In the genomic region with DNA sequence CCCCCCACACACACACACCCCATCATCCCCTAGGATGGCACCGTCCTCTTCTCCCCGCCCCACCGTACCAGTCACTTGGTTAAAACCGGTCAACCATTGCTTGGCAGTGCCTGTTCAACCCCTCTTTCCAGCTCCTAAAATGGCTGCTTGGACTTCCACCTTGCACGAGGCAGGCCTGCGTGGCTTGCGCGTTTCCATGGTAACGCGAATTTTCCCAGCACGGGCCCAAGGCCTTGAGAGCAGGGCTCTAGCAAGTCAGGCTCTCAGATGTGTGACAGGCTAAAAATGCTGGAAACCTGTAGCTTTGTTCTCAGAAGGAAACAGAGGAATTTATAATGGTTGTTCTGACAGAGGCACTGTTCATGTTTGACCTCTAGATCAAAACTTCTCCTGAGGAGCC, we compare ENCODE assay signal across 13 mouse cellular contexts. TPM values are rescaled to one million over a fixed set of nuclear protein-coding genes. Genes with fewer than 3 reads are reported as not detected.
DNase-seq lines count a peak whose midpoint lies in the region; ATAC-seq and TF ChIP-seq lines count a peak whose summit lies in the region.
"Not testable (repeated sequence)": the region's sequence is repeated elsewhere in the genome, so short reads cannot be mapped to it uniquely, and the experiment has no call there.
"Had no signal": no experiment of that assay in that cellular context is flagged by ENCODE, and none has a peak within 500 bp of the region (broad histone marks: within the 10 kb centered on the region; RNA-seq: fewer than 3 reads in every experiment).

A gene (minus strand): TSS at position 173 of the 400 bp plus-strand sequence.

- H3K9me3 ChIP-seq in embryonic facial prominence, embryonic 12.5 days = peaks cover 11% of the 10 kb centered on the region; the same call in 1 of the 2 replicates
- H3K9me3 ChIP-seq in heart, embryonic 13.5 days = peaks cover 14% of the 10 kb centered on the region
- not testable (repeated sequence) for H3K9me3 ChIP-seq in hindbrain, embryonic 16.5 days (ENCODE audit: control insufficient read depth, low read length); limb, embryonic 13.5 days; neural tube, embryonic 13.5 days

- not testable (repeated sequence) for ATAC-seq in embryonic facial prominence, embryonic 12.5 days (ENCODE audit: insufficient number of reproducible peaks, insufficient read depth, low FRiP score, low TSS enrichment); heart, embryonic 13.5 days (ENCODE audit: extremely low read depth, insufficient number of reproducible peaks, low FRiP score, low TSS enrichment); limb, embryonic 13.5 days (ENCODE audit: low FRiP score, low read depth); neural tube, embryonic 13.5 days (ENCODE audit: low read depth)
- peak; percentile 70; the same call in 1 of the 2 replicates for ATAC-seq in hindbrain, embryonic 16.5 days

- not testable (repeated sequence) for H3K4me1 ChIP-seq in embryonic facial prominence, embryonic 12.5 days; heart, embryonic 13.5 days; hindbrain, embryonic 16.5 days (ENCODE audit: control insufficient read depth, insufficient read depth, low read depth, low read length); limb, embryonic 13.5 days; neural tube, embryonic 13.5 days (replicated peaks); testis, adult 2 months (ENCODE audit: control insufficient read depth, insufficient read depth, low read length)

- not testable (repeated sequence) for H3K36me3 ChIP-seq in embryonic facial prominence, embryonic 12.5 days; heart, embryonic 13.5 days; hindbrain, embryonic 16.5 days (ENCODE audit: control insufficient read depth, insufficient read depth, low read length); limb, embryonic 13.5 days; neural tube, embryonic 13.5 days; testis, adult 2 months (ENCODE audit: control insufficient read depth, insufficient read depth, low read length)

- WGBS in embryonic facial prominence, embryonic 12.5 days = 57% methylated on average over 11 of the region's 11 CpGs
- 60% methylated on average over 11 of the region's 11 CpGs for WGBS in heart, embryonic 13.5 days
- 60% methylated on average over 11 of the region's 11 CpGs for WGBS in hindbrain, embryonic 16.5 days
- WGBS in limb, embryonic 13.5 days = 62% methylated on average over 11 of the region's 11 CpGs
- whole genome bisulfite sequencing in neural tube, embryonic 13.5 days = 62% methylated on average over 11 of the region's 11 CpGs

- not testable (repeated sequence) for TF ChIP-seq POLR2A in testis, adult 2 months (IDR thresholded peaks at IDR 0.05; ENCODE audit: control insufficient read depth, low read depth, low read length)

- DNase-seq in WW6 (ENCODE audit: low read depth, low spot score) = peak; percentile 29
- peak; percentile 18 for DNase-seq in mesoderm, embryonic 11.5 days (ENCODE audit: low read depth, low spot score)

- not testable (repeated sequence) for H3K9ac ChIP-seq in embryonic facial prominence, embryonic 12.5 days; heart, embryonic 13.5 days; hindbrain, embryonic 16.5 days (ENCODE audit: low read depth, low read length); limb, embryonic 13.5 days; neural tube, embryonic 13.5 days

- not testable (repeated sequence) for H3K4me3 ChIP-seq in embryonic facial prominence, embryonic 12.5 days; hindbrain, embryonic 16.5 days (ENCODE audit: low read length); limb, embryonic 13.5 days; neural tube, embryonic 13.5 days
- H3K4me3 ChIP-seq in heart, embryonic 13.5 days = peak within 1 kb of the TSS; percentile 8; the same call in 1 of the 2 replicates
- H3K4me3 ChIP-seq in testis, adult 2 months (ENCODE audit: control insufficient read depth, low read depth, low read length) = peak within 1 kb of the TSS; percentile 83

- not testable (repeated sequence) for H3K27ac ChIP-seq in embryonic facial prominence, embryonic 12.5 days; heart, embryonic 13.5 days (replicated peaks); hindbrain, embryonic 16.5 days (ENCODE audit: low read depth, low read length); limb, embryonic 13.5 days; neural tube, embryonic 13.5 days (replicated peaks)
- H3K27ac ChIP-seq in testis, adult 2 months (ENCODE audit: control insufficient read depth, insufficient read depth, low read depth, low read length) = peak within 1 kb of the TSS; percentile 63; the same call in 1 of the 2 replicates

- peak within 1 kb of the TSS; percentile 9; the same call in 1 of the 2 replicates for H3K4me2 ChIP-seq in embryonic facial prominence, embryonic 12.5 days (replicated peaks)
- H3K4me2 ChIP-seq in heart, embryonic 13.5 days = peak within 1 kb of the TSS; percentile 16; the same call in 1 of the 2 replicates
- not testable (repeated sequence) for H3K4me2 ChIP-seq in hindbrain, embryonic 16.5 days (ENCODE audit: low read length)
- peak within 1 kb of the TSS; percentile 28; the same call in 1 of the 2 replicates for H3K4me2 ChIP-seq in limb, embryonic 13.5 days (replicated peaks)
- 0 out of 2 replicates have a peak within 1 kb of the TSS, but pooled peaks have one; percentile 11 for H3K4me2 ChIP-seq in neural tube, embryonic 13.5 days

- not testable (repeated sequence) for TF ChIP-seq CTCF in testis, adult 2 months (IDR thresholded peaks at IDR 0.05; ENCODE audit: control insufficient read depth, insufficient read depth, insufficient replicate concordance, low read depth, low read length)

- H3K27me3 ChIP-seq in embryonic facial prominence, embryonic 12.5 days; heart, embryonic 13.5 days (replicated peaks); hindbrain, embryonic 16.5 days (replicated peaks; ENCODE audit: control insufficient read depth, insufficient read depth, low read length); limb, embryonic 13.5 days; neural tube, embryonic 13.5 days; testis, adult 2 months (ENCODE audit: control insufficient read depth, insufficient read depth, low read length): not testable (repeated sequence)

RNA-seq across cellular contexts. Expression of the gene that starts here (rescaled TPM):
- not detected in 2 replicates for polyA plus RNA-seq in embryonic facial prominence, embryonic 12.5 days (2016; fragmentation: Nextera tagmentation; extraction: Ambion mirVana)
- not detected in 2 replicates for polyA plus RNA-seq in heart, embryonic 13.5 days (2015; fragmentation: Nextera tagmentation; extraction: Ambion mirVana)
- 0.56 and 0.67 TPM in 2 replicates for polyA plus RNA-seq in hindbrain, embryonic 16.5 days (2015; fragmentation: Nextera tagmentation; extraction: Ambion mirVana)
- not detected in 2 replicates for polyA plus RNA-seq in limb, embryonic 13.5 days (2015; fragmentation: Nextera tagmentation; extraction: Ambion mirVana)
- polyA plus RNA-seq in neural tube, embryonic 13.5 days (2015; fragmentation: Nextera tagmentation; extraction: Ambion mirVana) = 0.22 and 0.37 TPM in 2 replicates
- polyA plus RNA-seq in testis, adult 2 months (2012; rRNA removed) = 110 and 173 TPM in 2 replicates
- polyA plus RNA-seq: erythroblast, embryonic 14.5 days; heart, embryonic 16.5 days; lung, adult 2 months; macrophage; thymus, postnatal 0 days had no signal

Comparison
In these comparisons a context has a peak if more than half of its experiments do, and no peak if none do; other contexts are left out.
1. RNA of the gene that starts here (polyA plus RNA-seq): 110 to 173 TPM in testis, adult 2 months; 0.56 to 0.67 TPM in hindbrain, embryonic 16.5 days, 0.22 to 0.37 TPM in neural tube, embryonic 13.5 days, not detected in limb, embryonic 13.5 days, not detected in embryonic facial prominence, embryonic 12.5 days and not detected in heart, embryonic 13.5 days; every median in the first group is over 10 times any median in the second.
2. Peak in ATAC-seq in hindbrain, embryonic 16.5 days; RNA of the gene not detected or under 1 TPM.